Mouse (Mus musculus) CH12.LX (cell line): Measurements from ENCODE around the gene Gm6993. TPM values are rescaled to one million over a fixed set of nuclear protein-coding genes. Genes with fewer than 3 reads are reported as not detected.

Experiments
- DNase-seq: peaks from one replicate; pipeline ENCODE4 v3.0.0-alpha.2; 2013; ENCODE audit errors: extremely low read depth
- H3K27ac ChIP-seq: 2 replicates; pipeline ENCODE4 v1.5.1; 2012; ENCODE audit warnings: low read depth, mild to moderate bottlenecking, control low read depth, moderate library complexity; ENCODE audit not compliant: insufficient read depth
- H3K27me3 ChIP-seq: replicated peaks from 2 replicates; pipeline ENCODE3; 2012; ENCODE audit warnings: inconsistent platforms
- H3K36me3 ChIP-seq, 2 experiments: replicated peaks in 1 of 2; 2 replicates each; pipeline versions ENCODE3 to v1.6.1; 2012; ENCODE audit warnings: inconsistent platforms in 1 of 2, low read length in 1 of 2, mild to moderate bottlenecking in 1 of 2, mixed read lengths in 1 of 2, moderate library complexity in 1 of 2; ENCODE audit not compliant: control insufficient read depth in 1 of 2, insufficient read depth in 1 of 2
- H3K4me1 ChIP-seq, 2 experiments: 2 replicates each; pipeline ENCODE4 v1.6.1; 2012; ENCODE audit warnings: inconsistent platforms in 1 of 2, moderate library complexity in 1 of 2; ENCODE audit not compliant: insufficient read depth in 2 of 2, control insufficient read depth in 1 of 2
- H3K4me2 ChIP-seq: 2 replicates; pipeline ENCODE4 v1.6.1; 2012; ENCODE audit warnings: low read depth, mild to moderate bottlenecking, control low read depth; ENCODE audit not compliant: poor library complexity, insufficient read depth, severe bottlenecking
- H3K4me3 ChIP-seq, 3 experiments: fragments of 150-350 bp in 1 of 3; sonication (generic) in 1 of 3; replicated peaks in 1 of 3; 2 replicates each; pipeline versions ENCODE3 to v1.5.1; 2011 to 2012; ENCODE audit warnings: low read depth in 2 of 3, low read length in 2 of 3, mild to moderate bottlenecking in 2 of 3, moderate library complexity in 2 of 3, control low read depth in 1 of 3, improper control_type of control experiment in 1 of 3, inconsistent platforms in 1 of 3, mixed read lengths in 1 of 3; ENCODE audit not compliant: poor library complexity in 1 of 3
- H3K79me2 ChIP-seq: replicated peaks from 2 replicates; pipeline ENCODE4 v1.6.1; 2012; ENCODE audit warnings: mild to moderate bottlenecking, moderate library complexity; ENCODE audit not compliant: control insufficient read depth, poor library complexity, insufficient read depth, severe bottlenecking; ENCODE audit errors: extremely low read depth
- H3K9ac ChIP-seq: 2 replicates; pipeline ENCODE4 v1.6.1; 2012; ENCODE audit warnings: low read depth, mild to moderate bottlenecking, control low read depth, moderate library complexity; ENCODE audit not compliant: insufficient read depth
- H3K9me3 ChIP-seq: replicated peaks from 2 replicates; pipeline ENCODE3; 2012; ENCODE audit warnings: low read length, inconsistent platforms, mixed read lengths
- CTCF ChIP-seq, 2 experiments: IDR thresholded peaks in 1 of 2; conservative IDR thresholded peaks in 1 of 2; 2 replicates each; pipeline ENCODE4 v1.5.1; 2011 to 2012; ENCODE audit warnings: low read depth in 2 of 2, low read length in 2 of 2, improper control_type of control experiment in 1 of 2, inconsistent platforms in 1 of 2, mild to moderate bottlenecking in 1 of 2, moderate library complexity in 1 of 2
- ELF1 ChIP-seq: IDR thresholded peaks from 2 replicates; pipeline ENCODE4 v1.6.1; 2014; ENCODE audit warnings: low read depth, mild to moderate bottlenecking, inconsistent platforms, low read length, improper control_type of control experiment
- EP300 ChIP-seq: IDR thresholded peaks from 2 replicates; pipeline ENCODE4 v1.6.1; 2011; ENCODE audit warnings: low read length, improper control_type of control experiment
- ETS1 ChIP-seq: conservative IDR thresholded peaks from 2 replicates; pipeline ENCODE4 v1.6.1; 2012; ENCODE audit warnings: low read depth, mild to moderate bottlenecking, inconsistent platforms, low read length, improper control_type of control experiment, moderate library complexity
- HCFC1 ChIP-seq: IDR thresholded peaks from 2 replicates; pipeline ENCODE4 v1.6.1; 2012; ENCODE audit warnings: low read depth, mild to moderate bottlenecking, inconsistent platforms, low read length, improper control_type of control experiment
- JUN ChIP-seq: IDR thresholded peaks from 2 replicates; pipeline ENCODE4 v1.6.1; 2011; ENCODE audit warnings: low read depth, mild to moderate bottlenecking, low read length, improper control_type of control experiment, moderate library complexity; ENCODE audit not compliant: insufficient read depth
- MAX ChIP-seq: IDR thresholded peaks from 2 replicates; pipeline ENCODE4 v1.6.1; 2011; ENCODE audit warnings: low read length, improper control_type of control experiment
- MXI1 ChIP-seq: IDR thresholded peaks from 2 replicates; pipeline ENCODE4 v1.6.1; 2011; ENCODE audit warnings: mild to moderate bottlenecking, low read depth, low read length, improper control_type of control experiment
- MYC ChIP-seq: IDR thresholded peaks from 2 replicates; pipeline ENCODE4 v1.6.1; 2011; ENCODE audit warnings: low read depth, mild to moderate bottlenecking, improper control_type of control experiment, low read length
- NRF1 ChIP-seq: IDR thresholded peaks from 2 replicates; pipeline ENCODE4 v1.6.1; 2014; ENCODE audit warnings: low read depth, mild to moderate bottlenecking, inconsistent platforms, low read length, improper control_type of control experiment, moderate library complexity
- POLR2A ChIP-seq: IDR thresholded peaks from 2 replicates; pipeline ENCODE4 v1.6.1; 2011; ENCODE audit warnings: low read depth, mild to moderate bottlenecking, improper control_type of control experiment, low read length
- TCF12 ChIP-seq: IDR thresholded peaks from 2 replicates; pipeline ENCODE4 v1.6.1; 2014; ENCODE audit warnings: low read depth, mild to moderate bottlenecking, inconsistent platforms, low read length, improper control_type of control experiment
- USF1 ChIP-seq: IDR thresholded peaks from 2 replicates; pipeline ENCODE4 v1.6.1; 2014; ENCODE audit warnings: low read depth, mild to moderate bottlenecking, inconsistent platforms, low read length, improper control_type of control experiment
- USF2 ChIP-seq: conservative IDR thresholded peaks from 2 replicates; pipeline ENCODE4 v1.6.1; 2011; ENCODE audit warnings: low read depth, low read length, improper control_type of control experiment
- ZC3H11A ChIP-seq: IDR thresholded peaks from 2 replicates; pipeline ENCODE4 v1.6.1; 2012; ENCODE audit warnings: low read depth, mild to moderate bottlenecking, inconsistent platforms, low read length, improper control_type of control experiment
- ZKSCAN1 ChIP-seq: IDR thresholded peaks from 2 replicates; pipeline ENCODE4 v1.6.1; 2012; ENCODE audit warnings: low read depth, inconsistent platforms, low read length, improper control_type of control experiment, borderline replicate concordance
- ZMIZ1 ChIP-seq: IDR thresholded peaks from 2 replicates; pipeline ENCODE4 v1.6.1; 2012; ENCODE audit warnings: low read depth, mild to moderate bottlenecking, inconsistent platforms, low read length, improper control_type of control experiment
- ZNF384 ChIP-seq: IDR thresholded peaks from 2 replicates; pipeline ENCODE4 v1.6.1; 2012; ENCODE audit warnings: low read depth, low read length, improper control_type of control experiment, inconsistent platforms
- dilution Hi-C: fragments of 300-500 bp; cut with MboI; formaldehyde crosslinking; loops from 2 replicates; pipeline ENCODE4 v1.14.3; 2020; ENCODE audit warnings: low sequenced_read_pairs; ENCODE audit not compliant: extremely low pct_unique_long_range_greater_than_20kb, extremely low pct_ligation_motif_present
- in situ Hi-C: fragments of 300-500 bp; cut with MboI; formaldehyde crosslinking; loops from 3 replicates; pipeline ENCODE4 v1.14.3; 2019; ENCODE audit warnings: low sequenced_read_pairs, low pct_ligation_motif_present, low pct_unique_long_range_greater_than_20kb, mixed read lengths
- polyA plus RNA-seq: library from polyadenylated mRNA; unstranded; fragments of >175 nt; gene quantifications from 2 replicates; pipeline ENCODE4 v1.2.1, GENCODE M21; 2012; ENCODE audit warnings: low read depth; ENCODE audit not compliant: insufficient read length
- total RNA-seq, 2 experiments: library from RNA; depleted of rRNA; stranded (reverse); fragments of 300-350 nt in 1 of 2; fragments of >200 nt in 1 of 2; gene quantifications; 2 replicates each; pipeline ENCODE4 v1.2.3; 2012 to 2014

Gm6993 gene
- total and polyA plus RNA-seq, 3 experiments = not detected

DNA sequence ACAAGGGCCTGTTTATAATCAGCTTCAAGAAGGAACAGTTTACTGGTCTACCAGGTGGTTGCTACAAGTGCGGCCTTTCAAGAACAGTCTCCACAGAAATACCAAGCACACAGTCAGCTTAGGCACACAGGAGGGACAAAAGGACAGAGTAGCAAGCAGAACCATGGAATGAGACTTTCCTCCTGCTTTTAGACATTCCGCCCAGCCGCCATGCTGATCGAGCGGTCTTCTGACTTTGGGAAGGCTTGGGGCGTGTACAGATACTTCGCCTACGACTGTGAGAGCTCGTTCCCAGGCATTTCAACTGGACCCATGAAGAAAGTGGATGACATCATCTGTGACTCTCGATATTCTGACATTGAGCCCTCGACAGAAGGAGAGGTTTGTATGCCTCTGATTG is 37.7 kb downstream of the Gm6993 start:
- H3K4me1 ChIP-seq = peaks cover 0 to 3% of the 10 kb centered on the region in 2 experiments; a peak in 1 of 4 replicates
- in situ Hi-C loops (no loop called here), dilution Hi-C loops (no loop called here)
- H3K27me3 ChIP-seq = no peaks in the 10 kb centered on the region
- no peaks in the 10 kb centered on the region for H3K36me3 ChIP-seq
- no peaks in the 10 kb centered on the region for H3K9me3 ChIP-seq
- H3K4me3 ChIP-seq = no peak overlapping the region
- H3K4me2 ChIP-seq = no peak overlapping the region
- no peak overlapping the region for H3K9ac ChIP-seq
- H3K79me2 ChIP-seq = no peaks in the 10 kb centered on the region
- no peak overlapping the region for H3K27ac ChIP-seq
- DNase-seq = no peak
- TF ChIP-seq MYC (no peak), EP300 (no peak), TCF12 (no peak), POLR2A (no peak), USF1 (no peak), USF2 (no peak), ETS1 (no peak), ZKSCAN1 (no peak), ZNF384 (no peak), NRF1 (no peak), MAX (no peak), MXI1 (no peak), JUN (no peak), CTCF (conservative IDR thresholded peaks at IDR 0.05 in 1 of 2, IDR thresholded peaks at IDR 0.05 in 1 of 2; ENCODE audit: low read depth in 2 of 2, low read length in 2 of 2) (no peak), HCFC1 (no peak)
- TF ChIP-seq, all 38 proteins: peak for 0

DNA sequence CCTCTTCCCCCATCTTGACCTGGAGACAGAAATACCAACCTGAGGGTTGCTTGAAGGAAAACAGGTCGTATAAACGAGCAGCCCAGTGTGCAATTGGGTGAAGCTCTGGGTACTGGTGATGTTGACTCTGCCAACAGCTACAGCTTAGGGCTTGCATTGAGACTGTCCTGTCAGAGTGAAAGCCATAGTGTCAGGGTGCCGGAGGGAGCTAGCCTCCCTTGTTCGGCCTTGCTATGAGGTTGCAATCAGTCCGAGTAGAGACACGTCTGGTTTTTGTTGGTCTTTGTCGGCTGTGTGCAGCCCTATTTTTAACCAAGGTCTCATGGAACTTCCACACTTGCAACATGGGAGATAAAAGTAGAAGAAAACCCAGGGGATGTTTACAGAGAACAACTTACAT is 39.7 kb downstream of the Gm6993 start:
- in situ Hi-C loops = no loop called here
- Histone ChIP-seq H3K27ac (no peak overlapping the region), H3K27me3 (no peaks in the 10 kb centered on the region), H3K4me2 (no peak overlapping the region), H3K36me3 (no peaks in the 10 kb centered on the region), H3K9ac (no peak overlapping the region), H3K9me3 (no peaks in the 10 kb centered on the region), H3K4me1 (peaks cover 0 to 3% of the 10 kb centered on the region in 2 experiments; a peak in 1 of 4 replicates)
- no peak for DNase-seq
- dilution Hi-C loops = no loop called here
- TF ChIP-seq ZMIZ1 = no peak
- TF ChIP-seq USF1 = no peak
- TF ChIP-seq ZC3H11A = no peak
- TF ChIP-seq ELF1 = no peak
- TF ChIP-seq CTCF (conservative IDR thresholded peaks at IDR 0.05 in 1 of 2, IDR thresholded peaks at IDR 0.05 in 1 of 2; ENCODE audit: low read depth in 2 of 2, low read length in 2 of 2) = no peak
- TF ChIP-seq MXI1 = no peak
- no peak for TF ChIP-seq NRF1
- TF ChIP-seq, all 38 proteins: peak for 0
- Histone ChIP-seq H3K79me2 (no peaks in the 10 kb centered on the region), H3K4me3 (no peak overlapping the region)
